Mouse (Mus musculus): ENCODE results near the gene Spata20. TPM values are rescaled to one million over a fixed set of nuclear protein-coding genes. Genes with fewer than 3 reads are reported as not detected.
A peak's percentile ranks its signal among the peaks of the same experiment; 100 is the strongest.

Gene Spata20
- polyA plus RNA-seq, 1 experiment from 2014 or later: 0.48 TPM

GRCm38 (mm10) chr11:94445300-94445699 is 40.7 kb downstream of the Spata20 start:
- 41% methylated on average over 4 of the region's 4 CpGs for WGBS
- Histone ChIP-seq H3K27ac (no peak overlapping the region), H3K36me3 (replicated peaks) (no peaks in the 10 kb centered on the region; the same call in 1 of the 2 replicates), H3K27me3 (replicated peaks) (no peaks in the 10 kb centered on the region), H3K4me3 (no peak overlapping the region), H3K4me2 (no peak overlapping the region), H3K9me3 (no peaks in the 10 kb centered on the region), H3K9ac (no peak overlapping the region), H3K4me1 (peaks cover 58% of the 10 kb centered on the region)
- ATAC-seq (replicated peaks): no peak

GRCm38 (mm10) chr11:94444829-94445228 is 41.1 kb downstream of the Spata20 start:
- no peak overlapping the region for H3K9ac ChIP-seq
- no peak overlapping the region for H3K4me2 ChIP-seq
- 42% methylated on average over 5 of the region's 5 CpGs for WGBS
- peaks cover 55% of the 10 kb centered on the region for H3K4me1 ChIP-seq
- H3K36me3 ChIP-seq (replicated peaks): no peaks in the 10 kb centered on the region; the same call in 1 of the 2 replicates
- no peaks in the 10 kb centered on the region for H3K9me3 ChIP-seq
- no peak overlapping the region for H3K4me3 ChIP-seq
- H3K27me3 ChIP-seq (replicated peaks): no peaks in the 10 kb centered on the region
- no peak overlapping the region for H3K27ac ChIP-seq
- ATAC-seq (replicated peaks): no peak

- WGBS: 54% methylated on average over 9 of the region's 9 CpGs
- Histone ChIP-seq H3K27ac (peak overlapping the region; percentile 55; the same call in 1 of the 2 replicates), H3K4me1 (peaks cover 44% of the 10 kb centered on the region)
Observed at GRCm38 (mm10) chr11:94441752-94442151, 44.2 kb downstream of the Spata20 start.

GRCm38 (mm10) chr11:94441122-94441521 is 44.9 kb downstream of the Spata20 start:
- Histone ChIP-seq H3K4me3 (no peak overlapping the region), H3K27ac (peak overlapping the region; percentile 55), H3K27me3 (replicated peaks) (no peaks in the 10 kb centered on the region), H3K36me3 (replicated peaks) (no peaks in the 10 kb centered on the region; the same call in 1 of the 2 replicates), H3K4me2 (no peak overlapping the region), H3K4me1 (peaks cover 44% of the 10 kb centered on the region), H3K9ac (no peak overlapping the region), H3K9me3 (no peaks in the 10 kb centered on the region)
- peak; percentile 62; the same call in 1 of the 2 replicates for ATAC-seq (replicated peaks)
- WGBS: 17% methylated on average over 7 of the region's 7 CpGs

More at GRCm38 (mm10) chr11:94441752-94442151, 44.2 kb downstream of the Spata20 start:
- ATAC-seq (replicated peaks): no peak
- no peaks in the 10 kb centered on the region; the same call in 1 of the 2 replicates for H3K36me3 ChIP-seq (replicated peaks)
- H3K9ac ChIP-seq: no peak overlapping the region
- H3K4me2 ChIP-seq: no peak overlapping the region
- H3K9me3 ChIP-seq: no peaks in the 10 kb centered on the region
- no peaks in the 10 kb centered on the region for H3K27me3 ChIP-seq (replicated peaks)
- no peak overlapping the region for H3K4me3 ChIP-seq

GRCm38 (mm10) chr11:94440421-94440820 is 45.6 kb downstream of the Spata20 start:
- 50% methylated on average over 6 of the region's 6 CpGs for WGBS
- no peak overlapping the region for H3K4me3 ChIP-seq
- peaks cover 37% of the 10 kb centered on the region for H3K4me1 ChIP-seq
- ATAC-seq (replicated peaks): no peak
- H3K9me3 ChIP-seq: no peaks in the 10 kb centered on the region
- no peak overlapping the region for H3K9ac ChIP-seq
- peak overlapping the region; percentile 55 for H3K27ac ChIP-seq
- H3K27me3 ChIP-seq (replicated peaks): no peaks in the 10 kb centered on the region
- no peaks in the 10 kb centered on the region; the same call in 1 of the 2 replicates for H3K36me3 ChIP-seq (replicated peaks)
- no peak overlapping the region for H3K4me2 ChIP-seq

GRCm38 (mm10) chr11:94429011-94429651 is 56.8 kb downstream of the Spata20 start:
- Histone ChIP-seq H3K4me2 (no peak overlapping the region), H3K36me3 (replicated peaks) (peaks cover 10% of the 10 kb centered on the region; the same call in 1 of the 2 replicates), H3K27me3 (replicated peaks) (no peaks in the 10 kb centered on the region), H3K4me1 (peaks cover 38% of the 10 kb centered on the region), H3K9ac (no peak overlapping the region), H3K9me3 (no peaks in the 10 kb centered on the region), H3K4me3 (no peak overlapping the region), H3K27ac (0 out of 2 replicates have a peak overlapping the region, but pooled peaks have one; percentile 68)
- ATAC-seq (replicated peaks): no peak
- 27% methylated on average over 9 of the region's 9 CpGs for WGBS

Other genes starting within 250 kb of the Spata20 start
- 5.5 and 5.6 TPM in 2 replicates for gene Wfikkn2, start 240.2 kb downstream of the Spata20 start, polyA plus RNA-seq (2015; fragmentation: Nextera tagmentation; extraction: Ambion mirVana)
- gene Gm21885, start 204.3 kb downstream of the Spata20 start, polyA plus RNA-seq (2015; fragmentation: Nextera tagmentation; extraction: Ambion mirVana): 0.45 and 0.89 TPM in 2 replicates
- gene Luc7l3, start 164.2 kb downstream of the Spata20 start, polyA plus RNA-seq (2015; fragmentation: Nextera tagmentation; extraction: Ambion mirVana): 129 and 143 TPM in 2 replicates
- gene Ankrd40, start 158.2 kb downstream of the Spata20 start, polyA plus RNA-seq (2015; fragmentation: Nextera tagmentation; extraction: Ambion mirVana): 16.7 and 18.4 TPM in 2 replicates
- gene Abcc3, start 93.2 kb downstream of the Spata20 start, polyA plus RNA-seq (2015; fragmentation: Nextera tagmentation; extraction: Ambion mirVana): 0.70 and 1.3 TPM in 2 replicates
- gene Cacna1g, start 12.0 kb downstream of the Spata20 start, polyA plus RNA-seq (2015; fragmentation: Nextera tagmentation; extraction: Ambion mirVana): 17.7 and 20.7 TPM in 2 replicates
- 0.72 and 1.2 TPM in 2 replicates for gene Epn3, start 13.8 kb upstream of the Spata20 start, polyA plus RNA-seq (2015; fragmentation: Nextera tagmentation; extraction: Ambion mirVana)
- gene Mycbpap, start 35.6 kb upstream of the Spata20 start, polyA plus RNA-seq (2015; fragmentation: Nextera tagmentation; extraction: Ambion mirVana): 4.1 and 4.5 TPM in 2 replicates
- gene Rsad1, start 63.1 kb upstream of the Spata20 start, polyA plus RNA-seq (2015; fragmentation: Nextera tagmentation; extraction: Ambion mirVana): 9.1 and 9.7 TPM in 2 replicates
- 0.33 and 0.61 TPM in 2 replicates for gene Chad, start 78.9 kb upstream of the Spata20 start, polyA plus RNA-seq (2015; fragmentation: Nextera tagmentation; extraction: Ambion mirVana)
- 1.6 and 1.7 TPM in 2 replicates for gene Acsf2, start 115.7 kb upstream of the Spata20 start, polyA plus RNA-seq (2015; fragmentation: Nextera tagmentation; extraction: Ambion mirVana)
- gene Lrrc59, start 143.6 kb upstream of the Spata20 start, polyA plus RNA-seq (2015; fragmentation: Nextera tagmentation; extraction: Ambion mirVana): 165 and 166 TPM in 2 replicates
- 133 and 138 TPM in 2 replicates for gene Mrpl27, start 167.6 kb upstream of the Spata20 start, polyA plus RNA-seq (2015; fragmentation: Nextera tagmentation; extraction: Ambion mirVana)
- 3.1 and 3.5 TPM in 2 replicates for gene Eme1, start 167.8 kb upstream of the Spata20 start, polyA plus RNA-seq (2015; fragmentation: Nextera tagmentation; extraction: Ambion mirVana)
- 12.8 and 14.5 TPM in 2 replicates for gene Xylt2, start 191.3 kb upstream of the Spata20 start, polyA plus RNA-seq (2015; fragmentation: Nextera tagmentation; extraction: Ambion mirVana)
- gene Gm11541, start 218.3 kb upstream of the Spata20 start, polyA plus RNA-seq (2015; fragmentation: Nextera tagmentation; extraction: Ambion mirVana): not detected in 2 replicates